Mouse (Mus musculus) embryonic facial prominence, embryonic 10.5 days (tissue): Measurements from ENCODE around the gene Lamb2. TPM values are rescaled to one million over a fixed set of nuclear protein-coding genes. Genes with fewer than 3 reads are reported as not detected.

Experiments used
- DNase-seq: peaks from one replicate; pipeline ENCODE4 v3.0.0-alpha.2; 2017; ENCODE audit warnings: low spot score
- H3K27ac ChIP-seq: fragments of 300-500 bp; sonication (generic); replicated peaks from 2 replicates; pipeline ENCODE4 v1.5.1; 2016; ENCODE audit warnings: mild to moderate bottlenecking
- H3K27me3 ChIP-seq: fragments of 300-500 bp; sonication (generic); replicated peaks from 2 replicates; pipeline ENCODE4 v1.6.1; 2016; ENCODE audit warnings: low read depth, mild to moderate bottlenecking; ENCODE audit not compliant: poor library complexity, severe bottlenecking
- H3K36me3 ChIP-seq: fragments of 300-500 bp; sonication (generic); replicated peaks from 2 replicates; pipeline ENCODE4 v1.6.1; 2016; ENCODE audit warnings: mild to moderate bottlenecking, moderate library complexity
- H3K4me1 ChIP-seq: fragments of 300-500 bp; sonication (generic); 2 replicates; pipeline ENCODE4 v1.6.1; 2016
- H3K4me3 ChIP-seq: fragments of 300-500 bp; sonication (generic); 2 replicates; pipeline ENCODE4 v1.5.1; 2016; ENCODE audit warnings: mild to moderate bottlenecking, moderate library complexity
- H3K9me3 ChIP-seq: fragments of 300-500 bp; sonication (generic); 2 replicates; pipeline ENCODE4 v1.6.1; 2016; ENCODE audit warnings: mild to moderate bottlenecking
- WGBS: fragments of 180-500 bp; shearing (Covaris S2); methylation state at CpG from one replicate; pipeline ENCODE4 v1.1.7; 2016; 5-methylcytosine and 5-hydroxymethylcytosine counted together
- polyA plus RNA-seq: library from polyadenylated mRNA; unstranded; fragments of >200 nt; fragmentation: Nextera tagmentation; extraction: Ambion mirVana; gene quantifications from 2 replicates; pipeline ENCODE4 v1.2.1, GENCODE M21; 2016

Lamb2 gene
- polyA plus RNA-seq, 1 experiment from 2014 or later, result 33.5 TPM

GRCm38 (mm10) chr9:108486973-108487530 lies 7.5 kb downstream of the Lamb2 start:
- H3K4me3 ChIP-seq, result no peak overlapping the region
- no peak overlapping the region for H3K27ac ChIP-seq
- H3K36me3 ChIP-seq, result peaks cover 85% of the 10 kb centered on the region
- peaks cover 20% of the 10 kb centered on the region for H3K4me1 ChIP-seq
- WGBS, result 92% methylated on average over 8 of the region's 8 CpGs
- H3K9me3 ChIP-seq, result no peaks in the 10 kb centered on the region
- H3K27me3 ChIP-seq, result no peaks in the 10 kb centered on the region
- no peak for DNase-seq

DNA sequence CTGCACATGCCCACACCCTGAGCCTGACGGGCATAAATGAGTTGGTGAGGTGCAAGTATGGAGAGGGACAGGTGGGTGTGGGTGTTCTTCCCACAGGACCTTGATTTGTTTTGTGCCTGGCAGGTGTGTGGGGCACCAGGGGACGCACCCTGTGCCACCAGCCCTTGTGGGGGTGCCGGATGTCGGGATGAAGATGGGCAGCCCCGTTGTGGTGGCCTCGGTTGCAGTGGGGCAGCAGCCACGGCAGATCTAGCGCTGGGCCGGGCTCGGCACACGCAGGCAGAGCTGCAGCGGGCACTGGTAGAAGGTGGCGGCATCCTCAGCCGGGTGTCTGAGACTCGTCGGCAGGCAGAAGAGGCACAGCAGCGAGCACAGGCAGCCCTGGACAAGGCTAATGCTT lies 8.9 kb downstream of the Lamb2 start:
- Histone ChIP-seq H3K27me3 (no peaks in the 10 kb centered on the region), H3K36me3 (peaks cover 85% of the 10 kb centered on the region), H3K9me3 (no peaks in the 10 kb centered on the region), H3K27ac (no peak overlapping the region), H3K4me1 (peaks cover 25% of the 10 kb centered on the region), H3K4me3 (0 out of 2 replicates have a peak overlapping the region, but pooled peaks have one; percentile 76)
- DNase-seq, result no peak
- WGBS, result 95% methylated on average over 17 of the region's 17 CpGs

- DNase-seq, result no peak
- peak overlapping the region; percentile 76; the same call in 1 of the 2 replicates for H3K4me3 ChIP-seq
These were observed 9.7 kb downstream of the Lamb2 start for GRCm38 (mm10) chr9:108489215-108489614.

DNA sequence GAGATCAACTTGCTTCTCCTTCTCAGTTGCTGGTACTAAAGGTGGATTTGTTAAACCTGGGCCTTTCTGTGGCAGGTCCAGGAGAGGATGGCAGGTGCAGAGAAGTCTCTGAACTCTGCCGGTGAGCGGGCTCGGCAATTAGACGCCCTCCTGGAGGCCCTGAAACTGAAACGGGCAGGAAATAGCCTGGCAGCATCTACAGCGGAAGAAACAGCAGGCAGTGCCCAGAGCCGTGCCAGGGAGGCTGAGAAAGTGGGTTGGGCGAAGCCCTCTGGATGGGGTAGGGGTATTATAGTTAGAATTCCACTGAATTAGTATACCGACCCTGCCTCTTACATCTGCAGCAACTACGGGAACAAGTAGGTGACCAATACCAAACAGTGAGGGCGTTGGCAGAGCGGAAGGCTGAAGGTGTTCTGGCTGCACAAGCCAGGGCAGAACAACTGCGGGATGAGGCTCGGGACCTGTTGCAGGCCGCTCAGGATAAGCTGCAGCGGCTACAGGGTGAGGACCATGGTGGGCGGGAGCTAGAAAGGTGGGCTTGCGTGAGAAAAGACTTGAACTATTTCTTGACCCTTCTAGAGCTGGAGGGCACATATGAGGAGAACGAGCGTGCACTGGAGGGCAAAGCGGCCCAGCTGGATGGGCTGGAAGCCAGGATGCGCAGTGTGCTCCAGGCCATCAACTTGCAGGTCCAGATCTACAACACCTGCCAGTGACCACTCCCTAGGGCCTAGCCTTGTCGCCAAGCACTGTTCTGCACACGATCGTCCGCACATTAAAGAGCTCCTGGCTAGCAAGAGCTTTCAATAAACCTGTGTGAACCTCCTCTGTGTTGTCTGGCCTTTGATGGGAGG lies 10.4 kb downstream of the Lamb2 start:
- Histone ChIP-seq H3K9me3 (no peaks in the 10 kb centered on the region), H3K36me3 (peaks cover 85% of the 10 kb centered on the region), H3K4me1 (peaks cover 25% of the 10 kb centered on the region), H3K4me3 (peak overlapping the region; percentile 76), H3K27ac (peak overlapping the region; percentile 88), H3K27me3 (no peaks in the 10 kb centered on the region)
- WGBS, result 70% methylated on average over 26 of the region's 26 CpGs
- DNase-seq, result no peak

More at GRCm38 (mm10) chr9:108489215-108489614, 9.7 kb downstream of the Lamb2 start:
- Histone ChIP-seq H3K27me3 (no peaks in the 10 kb centered on the region), H3K27ac (peak overlapping the region; percentile 88; the same call in 1 of the 2 replicates), H3K9me3 (no peaks in the 10 kb centered on the region), H3K4me1 (peaks cover 25% of the 10 kb centered on the region), H3K36me3 (peaks cover 85% of the 10 kb centered on the region)
- WGBS, result 96% methylated on average over 20 of the region's 20 CpGs

- H3K36me3 ChIP-seq, result peaks cover 85% of the 10 kb centered on the region
These were observed 11.2 kb downstream of the Lamb2 start, which contains the start of gene Usp19 for GRCm38 (mm10) chr9:108490559-108491285. Gene Usp19 (plus strand): TSS chr9:108490602.

DNA sequence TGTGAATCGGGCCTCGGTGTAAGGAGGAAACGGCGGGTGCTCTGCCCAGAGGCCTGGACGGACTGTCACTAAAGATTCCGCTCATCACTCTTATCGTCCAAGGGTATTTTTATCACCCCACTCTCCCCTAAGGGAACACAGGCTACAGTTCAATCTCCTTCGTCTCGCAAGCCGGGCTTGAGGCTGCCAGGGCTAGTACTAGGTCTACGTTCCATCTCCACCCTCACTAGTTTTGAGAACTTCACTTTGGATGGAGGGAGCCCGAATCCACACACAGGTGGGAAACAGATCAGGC lies 11.7 kb downstream of the Lamb2 start:
- Histone ChIP-seq H3K4me3 (peak overlapping the region; percentile 76), H3K4me1 (peaks cover 25% of the 10 kb centered on the region), H3K27me3 (no peaks in the 10 kb centered on the region), H3K9me3 (no peaks in the 10 kb centered on the region), H3K27ac (peak overlapping the region; percentile 88), H3K36me3 (peaks cover 85% of the 10 kb centered on the region)
- WGBS, result 15% methylated on average over 12 of the region's 12 CpGs
- DNase-seq, result no peak

More at GRCm38 (mm10) chr9:108490559-108491285, 11.2 kb downstream of the Lamb2 start, which contains the start of gene Usp19:
- Histone ChIP-seq H3K9me3 (no peaks in the 10 kb centered on the region), H3K27me3 (no peaks in the 10 kb centered on the region), H3K4me3 (peak within 1 kb of the TSS; percentile 76), H3K27ac (peak within 1 kb of the TSS; percentile 88), H3K4me1 (peaks cover 25% of the 10 kb centered on the region)
- peak; percentile 97 for DNase-seq
- WGBS, result under 1% methylated on average over 69 of the region's 69 CpGs

GRCm38 (mm10) chr9:108492043-108492750 lies 12.7 kb downstream of the Lamb2 start:
- no peaks in the 10 kb centered on the region for H3K27me3 ChIP-seq
- WGBS, result 90% methylated on average over 16 of the region's 16 CpGs
- peak overlapping the region; percentile 76 for H3K4me3 ChIP-seq
- peaks cover 25% of the 10 kb centered on the region for H3K4me1 ChIP-seq
- H3K36me3 ChIP-seq, result peaks cover 85% of the 10 kb centered on the region
- no peaks in the 10 kb centered on the region for H3K9me3 ChIP-seq
- no peak overlapping the region for H3K27ac ChIP-seq
- no peak for DNase-seq

DNA sequence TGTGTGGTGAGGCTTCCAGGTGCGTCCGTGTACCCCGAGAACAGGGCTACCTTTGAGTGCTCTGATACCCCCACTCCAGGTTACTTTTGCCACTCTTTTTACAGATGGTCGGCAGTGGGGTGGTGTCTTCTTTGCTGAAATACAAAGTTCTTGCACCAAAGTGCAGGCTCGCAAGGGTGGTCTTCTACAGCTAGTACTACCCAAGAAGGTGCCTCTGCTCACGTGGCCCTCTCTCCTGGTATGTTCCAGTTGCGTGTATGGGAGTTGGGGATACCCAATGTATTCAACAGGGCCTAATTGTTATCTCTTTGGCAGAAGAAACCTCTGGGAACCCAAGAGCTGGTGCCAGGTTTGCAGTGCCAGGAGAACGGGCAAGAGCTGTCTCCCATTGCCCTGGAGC lies 13.7 kb downstream of the Lamb2 start:
- Histone ChIP-seq H3K4me3 (peak overlapping the region; percentile 6; the same call in 1 of the 2 replicates), H3K27ac (no peak overlapping the region), H3K9me3 (no peaks in the 10 kb centered on the region), H3K27me3 (no peaks in the 10 kb centered on the region), H3K36me3 (peaks cover 85% of the 10 kb centered on the region), H3K4me1 (peaks cover 25% of the 10 kb centered on the region)
- no peak for DNase-seq
- 94% methylated on average over 8 of the region's 8 CpGs for WGBS

DNA sequence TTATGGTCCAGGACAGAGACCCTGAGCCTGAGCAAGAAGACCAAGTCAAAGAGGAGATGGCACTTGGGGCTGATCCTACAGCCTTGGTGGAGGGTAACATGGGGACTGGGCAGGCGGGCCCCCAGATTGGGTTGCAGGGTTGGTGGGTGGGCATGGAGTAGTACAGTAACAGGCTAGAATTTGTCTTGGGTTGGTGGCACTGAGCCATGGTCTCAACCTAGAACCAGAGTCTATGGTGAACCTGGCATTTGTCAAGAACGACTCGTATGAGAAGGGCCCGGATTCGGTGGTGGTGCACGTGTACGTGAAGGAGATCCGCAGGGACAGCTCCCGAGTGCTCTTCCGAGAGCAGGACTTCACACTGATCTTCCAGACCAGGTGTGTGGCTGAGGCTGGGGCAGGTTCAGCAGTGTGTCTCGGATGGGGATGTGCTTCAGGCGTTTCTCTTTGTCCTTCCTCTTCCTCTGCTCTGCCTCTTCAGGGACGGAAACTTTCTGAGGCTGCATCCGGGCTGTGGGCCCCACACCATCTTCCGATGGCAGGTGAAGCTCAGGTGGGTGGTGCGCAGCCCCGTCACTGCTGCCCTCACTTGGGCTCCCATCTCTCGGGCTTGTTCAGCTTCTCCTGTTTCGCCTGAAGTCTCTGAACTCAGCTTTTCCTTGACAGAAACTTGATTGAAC lies 14.8 kb downstream of the Lamb2 start:
- H3K4me3 ChIP-seq, result no peak overlapping the region
- no peak for DNase-seq
- H3K9me3 ChIP-seq, result no peaks in the 10 kb centered on the region
- H3K4me1 ChIP-seq, result peaks cover 25% of the 10 kb centered on the region
- peaks cover 85% of the 10 kb centered on the region for H3K36me3 ChIP-seq
- H3K27ac ChIP-seq, result no peak overlapping the region
- 94% methylated on average over 19 of the region's 19 CpGs for WGBS
- H3K27me3 ChIP-seq, result no peaks in the 10 kb centered on the region

DNA sequence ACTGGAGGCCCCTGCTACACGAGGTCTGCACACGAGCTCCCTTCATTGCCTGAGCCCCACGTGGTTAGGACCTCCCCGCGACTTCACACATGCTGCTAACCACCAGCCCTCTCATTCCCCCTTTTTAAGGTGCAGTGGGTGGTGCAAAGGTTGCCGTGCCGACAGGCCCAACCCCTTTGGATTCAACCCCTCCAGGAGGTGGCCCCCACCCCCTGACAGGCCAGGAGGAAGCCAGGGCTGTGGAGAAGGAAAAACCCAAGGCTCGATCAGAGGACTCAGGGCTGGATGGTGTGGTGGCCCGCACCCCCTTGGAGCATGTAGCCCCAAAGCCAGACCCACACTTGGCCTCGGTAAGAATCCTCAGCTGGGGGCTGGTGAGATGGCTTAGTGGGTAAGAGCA lies 15.4 kb downstream of the Lamb2 start:
- DNase-seq, result no peak
- H3K36me3 ChIP-seq, result peaks cover 85% of the 10 kb centered on the region
- peaks cover 21% of the 10 kb centered on the region for H3K4me1 ChIP-seq
- H3K9me3 ChIP-seq, result no peaks in the 10 kb centered on the region
- H3K27ac ChIP-seq, result no peak overlapping the region
- no peak overlapping the region for H3K4me3 ChIP-seq
- H3K27me3 ChIP-seq, result no peaks in the 10 kb centered on the region
- WGBS, result 91% methylated on average over 10 of the region's 10 CpGs

DNA sequence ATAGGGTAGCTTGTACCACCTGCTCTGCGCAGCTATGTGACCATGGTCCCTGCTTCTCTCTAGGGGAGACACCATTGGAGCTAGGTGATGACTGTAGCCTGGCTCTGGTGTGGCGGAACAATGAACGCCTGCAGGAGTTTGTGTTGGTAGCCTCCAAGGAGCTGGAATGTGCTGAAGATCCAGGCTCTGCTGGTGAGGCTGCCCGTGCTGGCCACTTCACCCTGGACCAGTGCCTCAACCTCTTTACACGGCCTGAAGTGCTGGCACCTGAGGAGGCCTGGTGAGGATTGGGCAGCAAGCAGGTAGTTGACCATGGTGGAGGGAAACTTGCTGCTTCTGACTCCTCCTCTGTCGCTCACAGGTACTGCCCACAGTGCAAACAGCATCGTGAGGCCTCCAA lies 19.7 kb downstream of the Lamb2 start:
- WGBS, result 96% methylated on average over 7 of the region's 7 CpGs
- no peak overlapping the region for H3K4me3 ChIP-seq

More for the DNA sequence above, 19.7 kb downstream of the Lamb2 start:
- no peak overlapping the region for H3K27ac ChIP-seq
- peaks cover 96% of the 10 kb centered on the region for H3K36me3 ChIP-seq
- no peaks in the 10 kb centered on the region for H3K9me3 ChIP-seq
- no peaks in the 10 kb centered on the region for H3K4me1 ChIP-seq
- no peak for DNase-seq
- H3K27me3 ChIP-seq, result no peaks in the 10 kb centered on the region
